Mouse (Mus musculus) heart, embryonic 14.5 days (tissue): ENCODE data around the gene Dnajc11. TPM values are rescaled to one million over a fixed set of nuclear protein-coding genes. Genes with fewer than 3 reads are reported as not detected.
A peak's percentile ranks its signal among the peaks of the same experiment; 100 is the strongest.

ENCODE experiments used
- ATAC-seq: fragments of 200-750 bp; cut with Nextera tagmentation; 2 replicates; pipeline ENCODE4 v1.8.0; 2017; ENCODE audit warnings: low read depth, moderate TSS enrichment; ENCODE audit not compliant: insufficient number of reproducible peaks, insufficient read depth, low FRiP score
- H3K27ac ChIP-seq, 2 experiments: fragments of 200-500 bp in 1 of 2; fragments of 300-500 bp in 1 of 2; sonication (generic) in 1 of 2; replicated peaks in 1 of 2; 2 replicates each; pipeline ENCODE4 v1.5.1; 2012 to 2014; ENCODE audit warnings: low read depth in 2 of 2, low read length in 2 of 2, control low read depth in 1 of 2, mild to moderate bottlenecking in 1 of 2, mixed read lengths in 1 of 2; ENCODE audit not compliant: control insufficient read depth in 1 of 2, insufficient read depth in 1 of 2
- H3K27me3 ChIP-seq: fragments of 300-500 bp; sonication (generic); 2 replicates; pipeline ENCODE4 v1.6.1; 2014; ENCODE audit warnings: mild to moderate bottlenecking, low read length, control low read depth; ENCODE audit not compliant: control insufficient read depth, insufficient read depth
- H3K36me3 ChIP-seq: fragments of 300-500 bp; sonication (generic); 2 replicates; pipeline ENCODE4 v1.6.1; 2014; ENCODE audit warnings: mild to moderate bottlenecking, control low read depth, low read length, mixed read lengths; ENCODE audit not compliant: control insufficient read depth, insufficient read depth
- H3K4me1 ChIP-seq, 2 experiments: fragments of 200-500 bp in 1 of 2; fragments of 300-500 bp in 1 of 2; sonication (generic) in 1 of 2; 2 replicates each; pipeline ENCODE4 v1.6.1; 2012 to 2014; ENCODE audit warnings: low read length in 2 of 2, control low read depth in 1 of 2, mixed read lengths in 1 of 2; ENCODE audit not compliant: control insufficient read depth in 2 of 2, insufficient read depth in 2 of 2
- H3K4me2 ChIP-seq: fragments of 300-500 bp; sonication (generic); 2 replicates; pipeline ENCODE4 v1.6.1; 2014; ENCODE audit warnings: mild to moderate bottlenecking, low read length
- H3K4me3 ChIP-seq, 2 experiments: fragments of 200-500 bp in 1 of 2; fragments of 300-500 bp in 1 of 2; sonication (generic) in 1 of 2; 2 replicates each; pipeline ENCODE4 v1.5.1; 2012 to 2014; ENCODE audit warnings: low read length in 2 of 2, mild to moderate bottlenecking in 2 of 2, control low read depth in 1 of 2, low read depth in 1 of 2, moderate library complexity in 1 of 2; ENCODE audit not compliant: control insufficient read depth in 1 of 2, insufficient read depth in 1 of 2
- H3K9ac ChIP-seq: fragments of 300-500 bp; sonication (generic); 2 replicates; pipeline ENCODE4 v1.6.1; 2014; ENCODE audit warnings: mild to moderate bottlenecking, low read length
- H3K9me3 ChIP-seq: fragments of 300-500 bp; sonication (generic); 2 replicates; pipeline ENCODE4 v1.6.1; 2016; ENCODE audit warnings: low read length, control low read depth; ENCODE audit not compliant: control insufficient read depth
- WGBS: fragments of 180-500 bp; shearing (Covaris S2); extraction: QIAGEN DNeasy Blood & Tissue Kit; methylation state at CpG from one replicate; pipeline ENCODE4 v1.1.7; 2014; 5-methylcytosine and 5-hydroxymethylcytosine counted together
- polyA plus RNA-seq: library from polyadenylated mRNA; unstranded; fragments of >200 nt; fragmentation: Nextera tagmentation; extraction: Ambion mirVana; gene quantifications from 2 replicates; pipeline ENCODE4 v1.2.1, GENCODE M21; 2014

Gene Dnajc11
- polyA plus RNA-seq, 1 experiment from 2014 or later: 54.6 TPM

DNA sequence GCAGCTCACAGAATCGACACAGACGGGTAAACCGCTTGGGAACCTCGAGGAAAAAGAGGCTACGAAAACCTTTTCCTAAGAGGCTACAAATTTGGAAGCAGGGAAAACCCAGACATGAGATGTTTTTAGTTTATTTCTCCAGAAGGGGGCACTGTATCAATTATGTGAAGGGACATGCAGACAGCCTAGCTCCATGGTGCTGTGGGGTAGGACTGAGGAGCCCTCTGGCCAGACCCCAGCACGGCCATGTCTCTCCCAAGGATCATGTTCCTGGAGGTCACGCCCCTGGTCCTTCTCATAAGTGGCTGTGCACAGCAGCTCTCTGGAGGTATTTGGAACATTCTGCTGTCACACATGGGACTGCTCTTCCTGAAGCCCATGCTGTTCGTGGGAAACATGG is 47.2 kb downstream of the Dnajc11 start:
- ATAC-seq: no peak
- H3K4me3 ChIP-seq: no peak overlapping the region
- peaks cover 72% of the 10 kb centered on the region for H3K36me3 ChIP-seq
- H3K4me2 ChIP-seq: no peak overlapping the region
- WGBS: 69% methylated on average over 8 of the region's 8 CpGs
- no peaks in the 10 kb centered on the region for H3K9me3 ChIP-seq
- H3K9ac ChIP-seq: no peak overlapping the region
- no peak overlapping the region for H3K27ac ChIP-seq
- no peaks in the 10 kb centered on the region for H3K27me3 ChIP-seq
- H3K4me1 ChIP-seq: peaks cover 5 to 6% of the 10 kb centered on the region in 2 experiments; a peak in 1 of 4 replicates

DNA sequence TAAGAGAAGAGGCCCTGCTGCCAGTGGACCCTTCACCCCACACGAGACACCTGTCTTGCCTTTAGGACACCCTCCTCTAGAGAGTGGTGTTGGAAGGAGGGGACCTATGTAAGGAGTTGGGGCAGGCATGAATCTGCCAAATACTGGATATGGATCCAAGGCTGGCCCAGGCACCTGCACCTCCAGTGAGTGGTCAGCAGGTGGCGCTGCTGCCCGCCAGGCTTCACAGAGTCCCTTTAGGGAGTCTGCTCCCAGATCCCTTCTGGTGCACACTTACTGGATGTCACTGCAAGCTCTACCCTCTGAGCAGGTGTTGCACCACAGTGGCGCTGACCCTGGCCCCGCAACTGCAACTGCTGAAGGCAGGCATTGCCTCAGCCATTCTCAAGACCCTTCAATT is 47.9 kb downstream of the Dnajc11 start:
- WGBS: 7% methylated on average over 5 of the region's 5 CpGs
- no peak overlapping the region for H3K4me3 ChIP-seq
- H3K27me3 ChIP-seq: no peaks in the 10 kb centered on the region
- ATAC-seq: peak; percentile 37; the same call in 1 of the 2 replicates
- H3K36me3 ChIP-seq: peaks cover 67% of the 10 kb centered on the region
- peaks cover 5 to 6% of the 10 kb centered on the region in 2 experiments; a peak in 1 of 4 replicates for H3K4me1 ChIP-seq
- no peak overlapping the region for H3K4me2 ChIP-seq
- no peak overlapping the region for H3K9ac ChIP-seq
- no peaks in the 10 kb centered on the region for H3K9me3 ChIP-seq
- no peak overlapping the region for H3K27ac ChIP-seq

DNA sequence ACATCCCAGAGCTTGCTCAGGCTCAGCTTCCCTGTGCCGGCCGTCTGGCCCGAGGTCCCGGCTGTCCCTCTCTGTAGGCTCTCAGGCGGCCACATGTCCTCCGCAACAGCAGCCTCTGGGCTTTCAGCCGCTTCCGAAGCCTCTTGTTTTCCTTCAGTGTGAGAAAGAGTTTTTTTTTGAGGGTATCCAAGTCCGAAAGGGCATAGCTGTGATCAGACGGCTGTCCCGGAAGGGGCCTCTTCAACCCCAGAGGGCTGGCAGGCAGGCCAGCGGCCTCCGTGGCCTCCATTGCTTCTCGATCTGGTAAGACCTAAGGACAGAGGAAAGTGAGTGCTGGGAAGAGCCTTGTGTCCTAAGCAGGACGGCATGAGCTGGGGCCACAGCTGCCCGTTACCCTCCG is 49.6 kb downstream of the Dnajc11 start:
- Histone ChIP-seq H3K36me3 (peaks cover 53% of the 10 kb centered on the region), H3K4me3 (peak overlapping the region in 1 of 2 experiments; percentile 7; a peak in 1 of 4 replicates), H3K9ac (0 out of 2 replicates have a peak overlapping the region, but pooled peaks have one; percentile 34), H3K27ac (no peak overlapping the region), H3K4me2 (peak overlapping the region; percentile 0; the same call in 1 of the 2 replicates), H3K4me1 (peaks cover 8 to 21% of the 10 kb centered on the region in 2 experiments; a peak in 2 of 4 replicates), H3K27me3 (no peaks in the 10 kb centered on the region), H3K9me3 (no peaks in the 10 kb centered on the region)
- no peak for ATAC-seq
- 55% methylated on average over 17 of the region's 17 CpGs for WGBS

DNA sequence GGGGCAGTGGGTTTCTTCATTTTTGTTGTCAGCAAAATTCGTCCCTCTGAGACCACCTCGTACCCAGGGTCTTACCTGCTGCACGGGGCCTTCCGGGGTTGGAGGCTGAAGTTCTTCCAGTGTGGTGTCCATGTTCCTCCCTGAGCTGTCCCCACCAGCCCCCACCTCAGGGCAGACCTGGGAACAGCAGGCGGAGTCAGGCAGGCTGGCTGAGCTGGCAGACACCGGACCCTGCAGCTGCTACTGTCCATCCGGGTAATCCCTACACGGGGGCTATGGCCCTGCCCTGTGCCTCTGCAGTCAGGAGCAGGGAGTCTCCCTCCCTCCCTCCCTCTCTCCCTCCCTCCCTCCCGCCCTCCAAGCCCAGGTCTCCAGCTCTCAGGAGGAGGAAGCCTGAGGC is 50.1 kb downstream of the Dnajc11 start:
- Histone ChIP-seq H3K27ac (no peak overlapping the region), H3K4me2 (peak overlapping the region; percentile 0; the same call in 1 of the 2 replicates), H3K27me3 (no peaks in the 10 kb centered on the region), H3K9me3 (no peaks in the 10 kb centered on the region), H3K4me3 (peak overlapping the region in 1 of 2 experiments; percentile 7; a peak in 1 of 4 replicates), H3K9ac (0 out of 2 replicates have a peak overlapping the region, but pooled peaks have one; percentile 34), H3K4me1 (peaks cover 9 to 23% of the 10 kb centered on the region in 2 experiments; a peak in 2 of 4 replicates), H3K36me3 (peaks cover 49% of the 10 kb centered on the region)
- 20% methylated on average over 8 of the region's 9 CpGs for WGBS
- no peak for ATAC-seq

DNA sequence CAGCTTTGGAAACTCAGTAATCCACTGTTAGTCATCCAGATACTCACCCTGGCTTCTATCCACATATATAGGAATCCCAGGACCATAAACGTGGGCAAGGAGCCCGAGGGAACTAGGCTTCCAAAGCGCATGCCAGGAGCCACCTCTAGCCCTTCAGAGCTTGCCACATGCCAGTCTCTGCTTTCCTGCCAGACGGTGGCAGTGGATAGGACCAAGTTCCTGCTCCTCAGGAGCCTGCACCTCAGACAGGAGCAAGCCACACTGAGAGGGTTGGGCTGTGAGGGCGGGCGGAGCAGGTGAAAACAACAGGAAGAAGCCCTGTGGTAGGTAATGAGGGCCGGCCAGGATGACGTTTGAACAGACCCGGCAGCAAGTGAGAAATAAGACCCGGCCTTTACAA is 52.4 kb downstream of the Dnajc11 start:
- H3K9ac ChIP-seq: no peak overlapping the region
- peaks cover 9 to 23% of the 10 kb centered on the region in 2 experiments; a peak in 2 of 4 replicates for H3K4me1 ChIP-seq
- no peak overlapping the region for H3K27ac ChIP-seq
- no peak overlapping the region for H3K4me3 ChIP-seq
- no peaks in the 10 kb centered on the region for H3K27me3 ChIP-seq
- no peak overlapping the region for H3K4me2 ChIP-seq
- 43% methylated on average over 10 of the region's 10 CpGs for WGBS
- H3K9me3 ChIP-seq: no peaks in the 10 kb centered on the region
- no peak for ATAC-seq
- H3K36me3 ChIP-seq: peaks cover 39% of the 10 kb centered on the region

DNA sequence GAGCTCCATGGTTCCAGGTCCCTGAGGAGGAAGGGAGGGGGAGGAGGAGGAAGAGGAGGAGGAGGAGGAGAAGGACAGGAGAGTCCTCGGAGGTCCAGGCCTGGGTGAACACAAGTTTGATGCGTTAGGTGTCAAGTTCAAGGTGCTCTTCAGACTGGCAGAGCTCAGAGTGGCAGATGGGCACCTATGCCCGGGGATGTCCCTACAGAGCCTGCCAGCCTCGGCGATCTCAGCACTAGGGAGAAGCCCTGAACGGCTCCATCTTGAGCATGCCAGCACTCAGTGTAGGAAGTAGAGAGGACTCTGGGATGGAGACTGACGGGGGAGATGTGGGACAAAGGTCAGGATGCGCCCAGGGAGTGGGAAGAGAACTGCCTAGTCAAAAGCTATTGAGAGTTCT is 53.2 kb downstream of the Dnajc11 start:
- Histone ChIP-seq H3K4me2 (no peak overlapping the region), H3K27ac (no peak overlapping the region), H3K36me3 (peaks cover 43% of the 10 kb centered on the region)

DNA sequence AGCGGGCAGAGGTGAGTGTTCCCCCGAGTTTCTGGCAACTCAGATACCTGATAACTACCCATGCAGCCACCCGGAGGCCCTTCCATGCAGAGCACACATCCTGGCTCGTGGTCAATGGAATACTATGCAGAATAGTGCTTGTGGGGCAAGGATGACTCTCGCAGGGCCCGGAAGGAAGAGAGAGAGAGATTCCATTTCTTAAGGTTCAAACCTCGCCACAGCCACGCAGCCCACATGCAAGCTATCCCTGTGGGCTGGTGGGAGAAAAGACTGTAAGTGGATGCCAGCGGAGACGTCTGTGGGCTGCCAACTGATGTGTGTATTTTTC is 54.5 kb downstream of the Dnajc11 start:
- peak overlapping the region in 1 of 2 experiments; percentile 77; a peak in 1 of 4 replicates for H3K27ac ChIP-seq
- H3K36me3 ChIP-seq: peaks cover 43% of the 10 kb centered on the region
- WGBS: 24% methylated on average over 10 of the region's 10 CpGs
- peak overlapping the region; percentile 91 for H3K4me2 ChIP-seq
- peaks cover 9 to 24% of the 10 kb centered on the region in 2 experiments; a peak in 3 of 4 replicates for H3K4me1 ChIP-seq
- H3K4me3 ChIP-seq: peak overlapping the region; percentile 55 to 94
- no peak for ATAC-seq
- H3K27me3 ChIP-seq: no peaks in the 10 kb centered on the region
- peak overlapping the region; percentile 94 for H3K9ac ChIP-seq
- H3K9me3 ChIP-seq: no peaks in the 10 kb centered on the region

More for the DNA sequence above, 53.2 kb downstream of the Dnajc11 start:
- Histone ChIP-seq H3K4me3 (no peak overlapping the region), H3K4me1 (peaks cover 9 to 23% of the 10 kb centered on the region in 2 experiments; a peak in 2 of 4 replicates), H3K27me3 (no peaks in the 10 kb centered on the region), H3K9me3 (no peaks in the 10 kb centered on the region), H3K9ac (no peak overlapping the region)
- 62% methylated on average over 8 of the region's 8 CpGs for WGBS
- no peak for ATAC-seq
